Mouse (Mus musculus): ENCODE data around the gene Gga3. TPM values are rescaled to one million over a fixed set of nuclear protein-coding genes. Genes with fewer than 3 reads are reported as not detected.
A peak's percentile ranks its signal among the peaks of the same experiment; 100 is the strongest.

Gga3 gene
- polyA plus RNA-seq, 1 experiment from 2014 or later = 17.4 TPM

DNA sequence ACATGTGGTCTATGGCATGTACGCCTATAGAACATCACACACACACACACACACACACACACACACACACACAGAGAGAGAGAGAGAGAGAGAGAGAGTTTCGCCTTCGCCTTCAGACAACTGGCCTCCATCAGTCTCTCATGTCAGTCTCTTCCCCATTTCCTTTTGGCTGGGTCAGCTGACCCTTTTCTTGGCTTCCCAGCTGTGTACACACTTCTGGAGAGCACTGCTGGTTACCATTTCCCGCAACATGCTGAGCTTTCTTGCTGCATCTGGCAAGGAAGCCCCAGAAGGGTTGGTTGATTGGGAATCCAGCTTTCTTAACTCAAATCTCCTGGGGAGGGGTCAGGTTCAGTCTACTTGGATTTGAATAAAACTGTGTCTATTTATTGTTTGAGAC, 30.3 kb upstream of the Gga3 start:
- no peaks in the 10 kb centered on the region; the same call in 1 of the 2 replicates for H3K4me1 ChIP-seq (ENCODE audit: control insufficient read depth, insufficient read depth, low read length)
- WGBS = 46% methylated on average over 4 of the region's 4 CpGs
- no peaks in the 10 kb centered on the region for H3K36me3 ChIP-seq (ENCODE audit: control insufficient read depth, insufficient read depth, low read length)
- H3K27me3 ChIP-seq (ENCODE audit: control insufficient read depth, insufficient read depth, low read length) = no peaks in the 10 kb centered on the region
- no peak for ATAC-seq (ENCODE audit: insufficient read depth, low FRiP score)
- no peaks in the 10 kb centered on the region for H3K9me3 ChIP-seq (replicated peaks; ENCODE audit: control insufficient read depth, low read length)
- no peak overlapping the region for H3K4me3 ChIP-seq (replicated peaks; ENCODE audit: low read length)
- H3K27ac ChIP-seq (ENCODE audit: low read length) = no peak overlapping the region
- no peak overlapping the region for H3K9ac ChIP-seq (ENCODE audit: low read length)
- H3K4me2 ChIP-seq (ENCODE audit: low read depth, low read length) = no peak overlapping the region

DNA sequence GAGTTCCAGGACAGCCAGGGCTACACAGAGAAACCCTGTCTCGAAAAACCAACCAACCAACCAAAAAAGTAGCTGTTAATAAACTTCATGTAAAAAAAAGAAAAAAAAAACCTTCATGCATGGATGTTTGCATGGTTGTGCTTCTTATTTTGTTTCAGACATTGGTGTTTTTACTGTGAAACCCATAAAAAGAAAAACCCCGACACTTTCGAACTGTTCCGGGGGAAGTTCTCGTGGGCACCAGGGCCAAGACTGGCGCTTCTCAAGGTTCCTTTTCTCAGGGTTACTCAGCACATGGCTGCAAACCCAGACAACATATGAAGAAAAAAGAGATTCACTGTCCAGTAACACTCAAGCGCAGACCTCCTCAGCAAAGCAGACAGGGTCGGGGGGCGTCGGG, 29.0 kb upstream of the Gga3 start:
- H3K4me2 ChIP-seq (ENCODE audit: low read depth, low read length) = no peak overlapping the region
- H3K27ac ChIP-seq (ENCODE audit: low read length) = no peak overlapping the region
- H3K4me3 ChIP-seq (replicated peaks; ENCODE audit: low read length) = no peak overlapping the region
- H3K9me3 ChIP-seq (replicated peaks; ENCODE audit: control insufficient read depth, low read length) = no peaks in the 10 kb centered on the region
- WGBS = 88% methylated on average over 10 of the region's 10 CpGs
- no peak overlapping the region for H3K9ac ChIP-seq (ENCODE audit: low read length)
- no peaks in the 10 kb centered on the region; the same call in 1 of the 2 replicates for H3K4me1 ChIP-seq (ENCODE audit: control insufficient read depth, insufficient read depth, low read length)
- no peak for ATAC-seq (ENCODE audit: insufficient read depth, low FRiP score)
- no peaks in the 10 kb centered on the region for H3K27me3 ChIP-seq (ENCODE audit: control insufficient read depth, insufficient read depth, low read length)
- no peaks in the 10 kb centered on the region for H3K36me3 ChIP-seq (ENCODE audit: control insufficient read depth, insufficient read depth, low read length)

DNA sequence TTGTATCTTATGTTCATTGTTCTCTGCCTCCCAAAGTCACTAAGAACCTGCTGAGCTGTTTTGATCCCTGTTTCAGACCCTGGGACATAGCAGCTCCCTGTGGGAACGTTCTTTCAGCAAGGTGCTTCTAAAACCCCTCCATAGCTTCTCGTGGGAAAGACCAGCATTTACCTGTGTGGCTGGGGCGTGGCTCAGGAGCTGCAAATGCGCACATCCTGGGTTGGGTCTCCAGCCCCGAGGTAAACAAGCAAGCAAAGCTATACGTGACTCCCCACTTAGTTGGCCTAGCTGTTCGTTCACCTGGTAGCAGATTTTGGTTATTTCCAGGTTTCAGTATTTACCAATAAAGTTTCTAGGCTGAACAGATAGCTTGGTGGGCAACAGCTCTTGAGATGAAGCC, 28.4 kb upstream of the Gga3 start:
- no peak for ATAC-seq (ENCODE audit: insufficient read depth, low FRiP score)
- Histone ChIP-seq H3K27ac (ENCODE audit: low read length) (no peak overlapping the region), H3K27me3 (ENCODE audit: control insufficient read depth, insufficient read depth, low read length) (no peaks in the 10 kb centered on the region), H3K4me2 (ENCODE audit: low read depth, low read length) (no peak overlapping the region), H3K36me3 (ENCODE audit: control insufficient read depth, insufficient read depth, low read length) (no peaks in the 10 kb centered on the region), H3K4me1 (ENCODE audit: control insufficient read depth, insufficient read depth, low read length) (peaks cover 3% of the 10 kb centered on the region), H3K4me3 (replicated peaks; ENCODE audit: low read length) (no peak overlapping the region), H3K9ac (ENCODE audit: low read length) (no peak overlapping the region), H3K9me3 (replicated peaks; ENCODE audit: control insufficient read depth, low read length) (no peaks in the 10 kb centered on the region)
- WGBS = 69% methylated on average over 7 of the region's 7 CpGs

DNA sequence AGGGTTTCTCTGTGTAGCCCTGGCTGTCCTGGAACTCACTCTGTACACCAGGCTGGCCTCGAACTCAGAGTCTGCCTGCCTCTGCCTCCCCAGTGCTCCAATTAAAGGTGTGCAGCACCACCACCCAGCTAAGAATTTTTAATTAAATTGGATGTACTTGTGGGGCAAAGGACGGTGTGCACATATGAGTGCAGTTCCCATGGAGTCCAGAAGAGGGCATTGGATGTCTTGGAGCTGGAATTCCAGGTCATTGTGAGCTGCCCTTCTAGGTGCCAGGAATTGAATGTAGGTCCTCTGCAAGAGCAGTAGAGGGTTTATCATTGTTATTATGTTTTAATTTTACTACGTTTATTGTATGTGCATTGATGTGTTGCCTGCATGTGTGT, 27.6 kb upstream of the Gga3 start:
- Histone ChIP-seq H3K4me1 (ENCODE audit: control insufficient read depth, insufficient read depth, low read length) (peaks cover 6% of the 10 kb centered on the region), H3K36me3 (ENCODE audit: control insufficient read depth, insufficient read depth, low read length) (no peaks in the 10 kb centered on the region), H3K4me2 (ENCODE audit: low read depth, low read length) (no peak overlapping the region), H3K27me3 (ENCODE audit: control insufficient read depth, insufficient read depth, low read length) (no peaks in the 10 kb centered on the region), H3K9ac (ENCODE audit: low read length) (no peak overlapping the region), H3K27ac (ENCODE audit: low read length) (peak overlapping the region; percentile 73), H3K9me3 (replicated peaks; ENCODE audit: control insufficient read depth, low read length) (no peaks in the 10 kb centered on the region), H3K4me3 (replicated peaks; ENCODE audit: low read length) (no peak overlapping the region)
- no peak for ATAC-seq (ENCODE audit: insufficient read depth, low FRiP score)
- 25% methylated on average over 3 of the region's 3 CpGs for WGBS

DNA sequence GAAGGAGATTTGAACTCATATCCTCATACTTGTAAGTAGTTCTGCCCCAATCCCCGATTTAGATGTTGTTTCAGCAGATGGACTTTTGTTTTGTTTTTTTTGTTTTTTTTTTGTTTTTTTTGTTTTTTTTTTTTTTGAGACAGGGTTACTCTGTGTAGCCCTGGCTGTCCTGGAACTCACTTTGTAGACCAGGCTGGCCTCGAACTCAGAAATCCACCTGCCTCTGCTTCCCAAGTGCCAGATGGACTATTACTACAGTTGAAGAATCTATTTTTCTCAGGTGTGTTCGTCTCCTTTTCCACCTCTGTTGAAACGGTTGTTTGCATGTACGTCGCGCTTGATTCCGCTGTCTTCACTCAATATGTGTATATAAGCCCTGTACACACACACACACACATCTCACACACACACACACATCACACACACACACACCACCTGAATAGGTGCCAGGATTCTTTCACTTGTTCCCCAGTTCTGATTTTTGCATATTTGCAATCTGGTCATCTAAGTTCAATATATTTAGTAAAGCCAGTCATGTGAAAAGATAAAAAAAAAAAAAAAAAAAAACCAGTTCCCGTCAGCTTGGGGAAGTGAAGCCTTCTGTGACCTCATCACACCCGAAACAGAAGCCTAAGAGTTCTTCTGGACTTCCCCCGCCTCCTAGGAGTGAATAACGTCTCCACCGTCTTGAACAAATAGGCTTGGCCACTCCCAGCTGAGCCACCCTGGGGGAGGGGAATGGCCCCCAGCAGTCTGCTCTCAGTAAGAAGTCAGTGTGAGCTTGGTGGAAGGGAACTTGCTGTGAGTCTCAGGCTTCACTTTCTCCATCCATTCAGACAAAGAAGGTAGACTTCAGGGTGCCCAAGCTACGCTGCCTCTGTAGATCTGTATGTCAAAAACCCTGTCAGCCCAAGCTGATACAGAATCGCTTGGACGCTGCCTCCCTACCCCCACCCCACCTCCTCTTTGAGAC, 27.0 kb upstream of the Gga3 start:
- H3K4me1 ChIP-seq (ENCODE audit: control insufficient read depth, insufficient read depth, low read length) = peaks cover 6% of the 10 kb centered on the region
- no peaks in the 10 kb centered on the region for H3K27me3 ChIP-seq (ENCODE audit: control insufficient read depth, insufficient read depth, low read length)
- H3K27ac ChIP-seq (ENCODE audit: low read length) = peak overlapping the region; percentile 73
- no peak overlapping the region for H3K4me2 ChIP-seq (ENCODE audit: low read depth, low read length)
- no peak overlapping the region; the same call in 1 of the 2 replicates for H3K9ac ChIP-seq (ENCODE audit: low read length)
- H3K4me3 ChIP-seq (replicated peaks; ENCODE audit: low read length) = no peak overlapping the region
- WGBS = 40% methylated on average over 16 of the region's 16 CpGs
- no peaks in the 10 kb centered on the region for H3K9me3 ChIP-seq (replicated peaks; ENCODE audit: control insufficient read depth, low read length)
- 0 out of 2 replicates have a peak, but pooled peaks have one; percentile 34 for ATAC-seq (ENCODE audit: insufficient read depth, low FRiP score)
- no peaks in the 10 kb centered on the region for H3K36me3 ChIP-seq (ENCODE audit: control insufficient read depth, insufficient read depth, low read length)

DNA sequence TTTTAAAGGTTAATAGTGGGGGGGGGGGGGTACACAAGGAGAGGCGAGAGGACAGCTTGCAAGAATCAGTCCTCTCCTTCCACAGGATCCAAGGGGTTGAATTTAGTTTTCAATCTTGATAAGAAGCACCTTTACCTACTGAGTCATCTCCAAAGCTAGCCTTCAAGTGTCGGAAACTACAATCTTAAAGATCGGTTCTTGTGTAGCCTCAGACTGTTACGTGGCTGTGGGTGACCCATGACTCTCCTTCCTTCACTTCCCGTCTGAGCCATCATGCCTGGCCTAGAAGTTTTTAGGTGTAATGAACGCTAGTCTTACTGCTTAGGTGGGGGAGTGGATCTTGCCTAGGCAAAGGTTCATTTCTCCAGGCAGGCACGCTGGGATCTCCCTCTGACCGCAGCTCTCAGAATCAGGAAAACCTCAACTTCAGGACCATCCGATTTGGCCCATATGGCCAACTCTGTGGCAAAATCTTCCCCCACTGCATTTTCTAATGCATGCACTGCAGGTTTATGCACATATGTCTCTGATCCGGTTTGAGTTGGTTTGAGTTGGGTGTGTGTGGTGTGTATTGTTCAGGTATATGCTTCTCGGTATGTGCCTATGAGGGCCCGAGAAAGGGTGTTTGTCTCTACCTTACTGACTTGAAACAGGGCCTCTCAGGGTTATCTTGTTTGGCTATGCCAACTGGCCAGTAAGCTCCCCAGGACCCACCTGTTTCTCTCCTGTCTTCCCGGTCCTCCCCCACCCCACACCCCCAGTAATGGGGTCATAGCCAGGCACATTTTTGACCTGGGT, 26.1 kb upstream of the Gga3 start:
- Histone ChIP-seq H3K27ac (ENCODE audit: low read length) (no peak overlapping the region), H3K27me3 (ENCODE audit: control insufficient read depth, insufficient read depth, low read length) (no peaks in the 10 kb centered on the region), H3K4me1 (ENCODE audit: control insufficient read depth, insufficient read depth, low read length) (peaks cover 6% of the 10 kb centered on the region), H3K4me3 (replicated peaks; ENCODE audit: low read length) (no peak overlapping the region), H3K9me3 (replicated peaks; ENCODE audit: control insufficient read depth, low read length) (no peaks in the 10 kb centered on the region), H3K9ac (ENCODE audit: low read length) (no peak overlapping the region), H3K36me3 (ENCODE audit: control insufficient read depth, insufficient read depth, low read length) (no peaks in the 10 kb centered on the region), H3K4me2 (ENCODE audit: low read depth, low read length) (no peak overlapping the region)
- no peak for ATAC-seq (ENCODE audit: insufficient read depth, low FRiP score)
- 82% methylated on average over 13 of the region's 13 CpGs for WGBS

DNA sequence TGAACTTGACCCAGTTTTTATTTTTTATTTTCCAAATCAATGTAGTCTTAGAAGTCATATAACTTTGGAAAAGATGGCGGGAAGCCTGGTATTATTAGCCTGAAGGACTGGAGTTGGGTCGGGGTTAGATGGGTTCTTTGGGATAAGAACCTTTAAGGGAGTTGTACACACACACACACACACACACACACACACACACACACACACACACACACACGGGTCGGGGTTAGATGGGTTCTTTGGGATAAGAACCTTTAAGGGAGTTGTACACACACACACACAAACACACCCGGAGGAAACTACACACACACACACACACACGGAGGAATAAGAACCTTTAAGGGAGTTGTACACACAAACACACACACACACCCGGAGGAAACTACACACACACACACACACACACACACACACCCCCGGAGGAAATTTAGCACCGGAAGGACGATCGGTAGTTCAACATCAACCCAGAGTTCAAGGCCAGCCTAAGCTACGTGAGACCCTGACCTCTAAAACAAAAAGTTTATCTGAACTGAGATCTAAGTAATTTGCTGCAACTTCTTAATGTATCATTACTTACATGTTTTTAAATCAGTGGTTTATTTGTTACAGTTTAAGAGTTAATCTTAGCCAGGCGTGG, 24.7 kb upstream of the Gga3 start:
- H3K4me2 ChIP-seq (ENCODE audit: low read depth, low read length) = peak overlapping the region; percentile 47
- peak overlapping the region; percentile 27; the same call in 1 of the 2 replicates for H3K9ac ChIP-seq (ENCODE audit: low read length)
- no peaks in the 10 kb centered on the region for H3K27me3 ChIP-seq (ENCODE audit: control insufficient read depth, insufficient read depth, low read length)
- WGBS = 47% methylated on average over 13 of the region's 13 CpGs
- no peak for ATAC-seq (ENCODE audit: insufficient read depth, low FRiP score)
- no peaks in the 10 kb centered on the region for H3K9me3 ChIP-seq (replicated peaks; ENCODE audit: control insufficient read depth, low read length)
- no peaks in the 10 kb centered on the region for H3K36me3 ChIP-seq (ENCODE audit: control insufficient read depth, insufficient read depth, low read length)
- peak overlapping the region; percentile 75 for H3K4me3 ChIP-seq (replicated peaks; ENCODE audit: low read length)
- 0 out of 2 replicates have a peak overlapping the region, but pooled peaks have one; percentile 34 for H3K27ac ChIP-seq (ENCODE audit: low read length)
- peaks cover 6% of the 10 kb centered on the region for H3K4me1 ChIP-seq (ENCODE audit: control insufficient read depth, insufficient read depth, low read length)

DNA sequence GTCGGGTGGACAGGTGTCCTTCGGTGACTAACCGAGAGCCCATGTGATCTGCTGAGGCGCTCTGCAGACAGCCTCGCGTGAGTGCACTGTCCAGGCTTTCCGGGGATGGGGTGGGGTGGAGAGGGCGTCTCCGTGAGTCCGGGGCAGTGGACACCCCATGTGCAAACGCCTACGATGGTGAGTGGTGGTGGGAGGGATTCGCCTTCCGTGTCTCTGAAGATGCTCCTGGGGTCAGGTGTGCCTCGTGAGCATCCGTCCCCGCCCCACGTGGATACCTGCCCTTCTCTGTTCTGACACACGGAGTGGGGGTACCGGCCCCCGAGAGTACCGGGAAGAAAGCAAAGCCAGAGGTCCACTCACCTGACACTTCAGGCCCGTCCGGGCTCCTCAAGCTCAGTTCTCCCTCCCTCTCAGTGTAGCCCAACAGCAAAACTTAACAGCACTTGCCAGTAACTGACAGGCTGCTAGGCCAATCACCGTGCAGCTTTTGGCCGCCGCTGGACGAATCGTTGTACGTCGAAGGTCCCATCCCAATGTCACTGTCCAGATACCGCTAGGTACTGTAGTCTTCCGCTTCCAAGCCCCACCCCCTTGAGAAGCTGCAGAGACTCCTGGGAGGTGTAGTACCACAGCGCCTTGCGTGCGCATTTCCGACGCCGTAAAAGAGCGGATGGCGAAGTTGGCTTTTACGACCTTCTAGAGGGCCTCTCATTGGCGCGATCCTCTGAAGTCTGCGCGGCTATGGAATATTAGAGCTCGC, 24.0 kb upstream of the Gga3 start, which contains the start of gene Slc25a19:
Gene Slc25a19, minus strand, starts transcription at position 591 of the 760 bp plus-strand sequence.
- H3K4me1 ChIP-seq (ENCODE audit: control insufficient read depth, insufficient read depth, low read length) = peaks cover 6% of the 10 kb centered on the region
- no peaks in the 10 kb centered on the region for H3K27me3 ChIP-seq (ENCODE audit: control insufficient read depth, insufficient read depth, low read length)
- H3K36me3 ChIP-seq (ENCODE audit: control insufficient read depth, insufficient read depth, low read length) = no peaks in the 10 kb centered on the region
- H3K4me3 ChIP-seq (replicated peaks; ENCODE audit: low read length) = peak within 1 kb of the TSS; percentile 75
- no peaks in the 10 kb centered on the region for H3K9me3 ChIP-seq (replicated peaks; ENCODE audit: control insufficient read depth, low read length)
- peak within 1 kb of the TSS; percentile 34 for H3K27ac ChIP-seq (ENCODE audit: low read length)
- 0% methylated on average over 47 of the region's 47 CpGs for WGBS
- peak within 1 kb of the TSS; percentile 79 for H3K9ac ChIP-seq (ENCODE audit: low read length)
- H3K4me2 ChIP-seq (ENCODE audit: low read depth, low read length) = peak within 1 kb of the TSS; percentile 91
- peak; percentile 98 for ATAC-seq (ENCODE audit: insufficient read depth, low FRiP score)
